Mouse (Mus musculus) stomach, postnatal 0 days (tissue): ENCODE measurements around the gene Camsap1.

Source experiments
- CTCF ChIP-seq: IDR thresholded peaks from 2 replicates; pipeline ENCODE4 v1.5.1; 2016; ENCODE audit warnings: antibody characterized with exemption, low read depth, mild to moderate bottlenecking, moderate library complexity
- EP300 ChIP-seq: optimal IDR thresholded peaks from 2 replicates; pipeline ENCODE3; 2016; ENCODE audit warnings: antibody characterized with exemption

DNA sequence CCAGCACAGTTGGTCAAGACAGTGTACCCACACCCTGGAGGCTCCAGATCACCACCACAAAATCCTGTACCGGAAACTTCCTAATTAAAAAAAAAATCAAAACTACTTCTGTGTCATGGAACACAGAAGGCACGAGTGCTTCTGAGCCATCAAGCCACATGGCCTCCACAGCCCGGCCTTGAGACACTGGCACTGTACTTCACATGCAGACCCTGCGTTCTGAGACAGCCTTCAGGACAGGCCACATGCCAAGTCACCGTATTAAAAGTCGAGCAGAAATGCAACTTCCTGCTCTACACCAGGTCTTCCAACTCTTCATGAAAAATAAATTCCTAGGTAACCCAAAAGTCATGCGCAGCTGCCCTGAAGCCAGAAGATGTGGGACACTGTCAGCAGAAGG is 55.3 kb downstream of the Camsap1 start:
- TF ChIP-seq EP300: no peak
- no peak for TF ChIP-seq CTCF
